Mouse (Mus musculus): Measurements from ENCODE around the gene Stx11. TPM values are rescaled to one million over a fixed set of nuclear protein-coding genes. Genes with fewer than 3 reads are reported as not detected.

Gene Stx11
- polyA plus RNA-seq, 1 experiment: not detected

DNA sequence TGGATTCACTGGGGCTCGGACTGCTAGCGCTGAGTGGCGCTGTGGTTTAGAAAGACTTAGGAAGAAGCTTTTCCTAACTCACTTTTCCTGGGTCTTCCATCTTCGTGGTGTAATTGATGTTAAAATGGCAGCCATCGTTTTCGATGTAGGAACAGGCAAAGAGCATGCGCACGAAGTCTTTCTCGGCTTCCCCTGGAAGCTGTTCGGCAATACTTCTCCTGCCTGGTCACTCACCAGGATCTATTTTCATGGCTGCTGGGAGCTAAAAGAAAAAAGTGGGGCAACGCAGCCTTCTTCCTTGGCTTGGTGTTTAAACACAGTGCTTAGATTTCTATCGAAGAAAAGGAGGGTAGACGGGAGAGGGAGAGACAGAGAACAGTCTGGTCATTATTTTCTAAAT, 52.6 kb downstream of the Stx11 start:
- no peak overlapping the region; the same call in 1 of the 2 replicates for H3K27ac ChIP-seq (ENCODE audit: insufficient read depth, low read depth, low read length)
- 63% methylated on average over 13 of the region's 13 CpGs for WGBS
- peaks cover 7% of the 10 kb centered on the region for H3K4me1 ChIP-seq (ENCODE audit: control insufficient read depth, insufficient read depth, low read length)
- H3K4me3 ChIP-seq (ENCODE audit: insufficient read depth, low read depth, low read length): no peak overlapping the region
- no peak for TF ChIP-seq CTCF (IDR thresholded peaks at IDR 0.05; ENCODE audit: insufficient read depth, low read depth, low read length)

DNA sequence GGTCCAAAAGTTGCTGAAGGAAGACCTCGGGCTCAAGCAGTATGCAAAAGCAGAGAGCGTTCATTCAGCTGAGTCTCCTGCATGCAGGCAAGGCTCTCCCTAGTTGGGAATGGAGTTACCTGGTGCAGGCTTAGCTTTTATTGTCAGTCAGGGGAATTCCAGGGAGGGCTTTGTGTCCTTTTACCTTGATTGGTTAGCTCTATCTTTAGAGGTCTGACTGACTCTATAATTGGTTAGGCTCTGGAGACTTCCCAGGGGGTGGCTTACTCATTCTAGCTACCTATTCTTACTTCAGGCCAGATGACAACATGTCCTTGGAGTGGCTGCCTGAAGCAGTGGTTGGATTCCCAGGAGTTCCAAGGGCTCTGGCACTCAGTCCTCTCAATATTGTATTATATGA, 54.2 kb downstream of the Stx11 start:
- TF ChIP-seq POLR2A (IDR thresholded peaks at IDR 0.05; ENCODE audit: insufficient read depth, low read depth, low read length) (no peak), CTCF (IDR thresholded peaks at IDR 0.05; ENCODE audit: insufficient read depth, low read depth, low read length) (no peak)
- WGBS: 95% methylated on average over 2 of the region's 2 CpGs
- H3K4me3 ChIP-seq (ENCODE audit: insufficient read depth, low read depth, low read length): no peak overlapping the region
- H3K27ac ChIP-seq (ENCODE audit: insufficient read depth, low read depth, low read length): no peak overlapping the region
- H3K4me1 ChIP-seq (ENCODE audit: control insufficient read depth, insufficient read depth, low read length): peaks cover 7% of the 10 kb centered on the region

DNA sequence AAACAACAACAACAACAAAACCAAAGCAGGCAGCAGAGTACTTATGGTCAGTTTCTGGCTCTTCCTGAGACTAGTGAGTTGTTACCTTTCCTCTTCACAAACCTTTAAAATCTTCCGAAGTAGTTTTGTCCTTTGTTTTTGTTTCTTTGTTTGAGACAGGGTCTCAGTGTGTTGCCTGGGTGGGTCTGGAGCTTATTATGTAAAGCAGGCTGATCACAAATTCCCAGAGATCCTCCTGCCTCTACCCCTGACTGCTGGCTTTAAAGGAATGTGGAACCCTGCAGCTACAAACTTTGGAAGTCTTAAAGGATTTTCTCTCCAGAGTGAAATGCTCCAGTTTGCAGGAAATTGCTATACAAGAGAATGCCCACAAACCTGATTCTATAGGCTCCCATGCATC, 54.9 kb downstream of the Stx11 start:
- WGBS: 36% methylated on average over 1 of the region's 1 CpGs
- Histone ChIP-seq H3K27ac (ENCODE audit: insufficient read depth, low read depth, low read length) (no peak overlapping the region), H3K4me3 (ENCODE audit: insufficient read depth, low read depth, low read length) (no peak overlapping the region), H3K4me1 (ENCODE audit: control insufficient read depth, insufficient read depth, low read length) (peaks cover 7% of the 10 kb centered on the region)
- TF ChIP-seq POLR2A (IDR thresholded peaks at IDR 0.05; ENCODE audit: insufficient read depth, low read depth, low read length) (no peak), CTCF (IDR thresholded peaks at IDR 0.05; ENCODE audit: insufficient read depth, low read depth, low read length) (no peak)

- TF ChIP-seq POLR2A (IDR thresholded peaks at IDR 0.05; ENCODE audit: insufficient read depth, low read depth, low read length) (no peak), CTCF (IDR thresholded peaks at IDR 0.05; ENCODE audit: insufficient read depth, low read depth, low read length) (no peak)
- Histone ChIP-seq H3K4me1 (ENCODE audit: control insufficient read depth, insufficient read depth, low read length) (no peaks in the 10 kb centered on the region), H3K4me3 (ENCODE audit: insufficient read depth, low read depth, low read length) (no peak overlapping the region), H3K27ac (ENCODE audit: insufficient read depth, low read depth, low read length) (no peak overlapping the region)
- WGBS: 76% methylated on average over 5 of the region's 5 CpGs
Measured at GRCm38 (mm10) chr10:12904140-12904528, 60.0 kb downstream of the Stx11 start.

DNA sequence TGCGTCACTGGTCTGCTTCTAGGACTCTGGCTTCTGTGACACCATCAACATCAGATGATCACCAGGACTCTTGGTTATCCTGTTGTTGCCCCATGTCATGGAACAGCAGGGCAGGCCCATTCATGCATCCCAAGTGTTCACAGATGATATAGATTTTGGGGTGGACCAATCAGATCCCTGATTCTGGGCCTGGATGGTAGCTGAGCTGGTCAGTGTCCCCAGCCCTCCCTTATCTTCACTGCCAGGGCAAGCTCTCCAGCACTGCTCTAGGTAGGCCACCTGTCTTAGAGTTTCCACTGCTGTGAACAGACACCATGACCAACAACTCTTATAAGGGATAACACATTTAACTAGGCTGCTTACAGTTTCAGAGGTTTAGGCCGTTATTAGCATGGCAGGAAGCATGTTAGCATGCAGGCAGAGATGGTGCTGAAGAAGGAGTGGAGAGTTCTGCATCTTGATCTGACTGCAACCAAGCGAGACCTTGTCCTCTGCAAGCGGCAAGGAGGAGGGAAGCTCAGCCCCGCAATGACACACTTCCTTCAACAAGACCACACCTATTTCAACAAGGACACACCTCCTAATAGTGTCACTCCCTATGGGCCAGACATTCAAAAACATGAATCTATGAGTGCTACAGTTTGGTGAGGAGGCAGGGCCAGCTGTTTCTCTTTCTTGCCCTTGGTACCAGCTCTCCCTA, 60.5 kb downstream of the Stx11 start:
- no peaks in the 10 kb centered on the region for H3K4me1 ChIP-seq (ENCODE audit: control insufficient read depth, insufficient read depth, low read length)
- no peak overlapping the region for H3K27ac ChIP-seq (ENCODE audit: insufficient read depth, low read depth, low read length)
- no peak overlapping the region for H3K4me3 ChIP-seq (ENCODE audit: insufficient read depth, low read depth, low read length)
- TF ChIP-seq CTCF (IDR thresholded peaks at IDR 0.05; ENCODE audit: insufficient read depth, low read depth, low read length): no peak
- TF ChIP-seq POLR2A (IDR thresholded peaks at IDR 0.05; ENCODE audit: insufficient read depth, low read depth, low read length): no peak
- WGBS: 89% methylated on average over 5 of the region's 5 CpGs

DNA sequence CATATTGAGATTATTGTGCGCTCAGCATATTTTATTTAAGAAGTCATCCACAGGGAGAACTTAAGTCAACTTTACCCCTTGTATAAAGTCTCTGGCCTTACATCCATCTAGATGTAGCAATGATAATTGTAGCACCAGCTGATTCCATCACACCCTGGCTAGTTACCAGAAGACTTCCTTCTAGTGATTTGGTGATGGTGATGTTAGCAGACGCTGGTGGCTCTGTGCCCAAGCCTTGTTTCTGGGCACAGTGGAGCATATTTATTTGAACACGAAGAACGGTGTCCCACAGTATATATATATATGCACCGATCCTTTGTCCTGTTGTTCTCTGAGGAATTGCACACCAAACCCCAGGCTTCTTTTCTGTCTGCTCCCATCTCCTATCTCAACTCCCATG, 64.2 kb downstream of the Stx11 start:
- H3K4me3 ChIP-seq (ENCODE audit: insufficient read depth, low read depth, low read length): no peak overlapping the region
- no peaks in the 10 kb centered on the region for H3K4me1 ChIP-seq (ENCODE audit: control insufficient read depth, insufficient read depth, low read length)
- TF ChIP-seq POLR2A (IDR thresholded peaks at IDR 0.05; ENCODE audit: insufficient read depth, low read depth, low read length) (no peak), CTCF (IDR thresholded peaks at IDR 0.05; ENCODE audit: insufficient read depth, low read depth, low read length) (no peak)
- H3K27ac ChIP-seq (ENCODE audit: insufficient read depth, low read depth, low read length): no peak overlapping the region
- 86% methylated on average over 5 of the region's 5 CpGs for WGBS

- no peak for TF ChIP-seq CTCF (IDR thresholded peaks at IDR 0.05; ENCODE audit: insufficient read depth, low read depth, low read length)
- TF ChIP-seq POLR2A (IDR thresholded peaks at IDR 0.05; ENCODE audit: insufficient read depth, low read depth, low read length): no peak
- H3K4me1 ChIP-seq (ENCODE audit: control insufficient read depth, insufficient read depth, low read length): no peaks in the 10 kb centered on the region
- H3K27ac ChIP-seq (ENCODE audit: insufficient read depth, low read depth, low read length): no peak overlapping the region
- WGBS: over 99% methylated on average over 3 of the region's 3 CpGs
- H3K4me3 ChIP-seq (ENCODE audit: insufficient read depth, low read depth, low read length): no peak overlapping the region
Measured at GRCm38 (mm10) chr10:12893339-12893738, 70.8 kb downstream of the Stx11 start.

DNA sequence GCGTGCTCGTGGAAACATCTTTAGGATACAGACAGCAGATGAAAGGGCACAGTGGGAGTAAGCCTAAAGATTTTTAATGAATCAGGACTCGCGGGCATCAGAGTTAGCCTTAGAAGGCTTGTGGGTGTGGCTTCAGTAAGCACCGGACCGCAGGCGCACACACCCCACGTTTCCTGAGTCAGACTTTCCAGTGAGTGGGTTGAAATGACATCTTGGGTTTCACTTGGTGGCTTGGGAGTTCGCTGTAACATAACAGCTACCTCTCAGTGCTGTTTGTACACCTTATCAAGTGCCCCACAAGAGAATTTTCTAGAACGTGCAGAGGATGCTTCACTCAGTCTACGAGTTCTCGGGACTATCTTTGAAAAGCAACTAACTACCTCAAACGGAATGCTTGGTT, 75.7 kb downstream of the Stx11 start:
- 52% methylated on average over 13 of the region's 13 CpGs for WGBS
- H3K4me3 ChIP-seq (ENCODE audit: insufficient read depth, low read depth, low read length): no peak overlapping the region
- no peak overlapping the region for H3K27ac ChIP-seq (ENCODE audit: insufficient read depth, low read depth, low read length)
- H3K4me1 ChIP-seq (ENCODE audit: control insufficient read depth, insufficient read depth, low read length): no peaks in the 10 kb centered on the region
- TF ChIP-seq CTCF (IDR thresholded peaks at IDR 0.05; ENCODE audit: insufficient read depth, low read depth, low read length): no peak
- TF ChIP-seq POLR2A (IDR thresholded peaks at IDR 0.05; ENCODE audit: insufficient read depth, low read depth, low read length): no peak

Other genes starting within 250 kb of the Stx11 start
- gene Utrn, start 94.9 kb downstream of the Stx11 start, polyA plus RNA-seq (2012; ENCODE audit: insufficient read depth, insufficient read length, low replicate concordance, missing spikeins): 52.2 and 80.1 TPM in 2 replicates
- not detected in 2 replicates for gene Sf3b5, start 41.0 kb upstream of the Stx11 start, polyA plus RNA-seq (2012; ENCODE audit: insufficient read depth, insufficient read length, low replicate concordance, missing spikeins)
- gene Plagl1, start 96.2 kb upstream of the Stx11 start, polyA plus RNA-seq (2012; ENCODE audit: insufficient read depth, insufficient read length, low replicate concordance, missing spikeins): not detected in 2 replicates
- gene Zc2hc1b, start 213.7 kb upstream of the Stx11 start, polyA plus RNA-seq (2012; ENCODE audit: insufficient read depth, insufficient read length, low replicate concordance, missing spikeins): not detected in 2 replicates
- gene Ltv1, start 228.9 kb upstream of the Stx11 start, polyA plus RNA-seq (2012; ENCODE audit: insufficient read depth, insufficient read length, low replicate concordance, missing spikeins): not detected in 2 replicates

Data from olfactory bulb, adult 2 months (tissue).